Mouse (Mus musculus) hematopoietic stem cell, adult 5-6 weeks (primary cell): ENCODE results near the gene Psme1. TPM values are rescaled to one million over a fixed set of nuclear protein-coding genes. Genes with fewer than 3 reads are reported as not detected.

Experiments
- ATAC-seq, 2 experiments: fragments of 125-278 bp in 1 of 2; replicated peaks in 1 of 2; 2 replicates each; pipeline ENCODE4 v1.8.0; 2016 to 2017; ENCODE audit warnings: inconsistent platforms in 2 of 2, mild to moderate bottlenecking in 2 of 2, moderate number of reproducible peaks in 2 of 2, low read depth in 1 of 2, moderate TSS enrichment in 1 of 2; ENCODE audit not compliant: low FRiP score in 2 of 2, poor library complexity in 2 of 2, severe bottlenecking in 2 of 2, insufficient read depth in 1 of 2, low TSS enrichment in 1 of 2
- total RNA-seq: library from RNA; stranded (forward); fragments of 172-1452, 232-1000 nt; gene quantifications from 2 replicates; pipeline ENCODE4 v1.2.3, GENCODE M21; 2017

Gene Psme1
- total RNA-seq = 367 and 390 TPM in 2 replicates

- ATAC-seq = peak; percentile 86 to 92
These were observed at the start of gene Psme1 for GRCm38 (mm10) chr14:55577871-55578667. Psme1 (plus strand) TSS chr14:55578123.

GRCm38 (mm10) chr14:55536116-55536745 is 41.7 kb upstream of the Psme1 start:
- ATAC-seq = peak; percentile 29 to 33; a peak in 2 of 4 replicates

GRCm38 (mm10) chr14:55540067-55540786 is 37.7 kb upstream of the Psme1 start, which contains the start of gene Pck2:
Pck2 (plus strand) TSS chr14:55540266.
- peak; percentile 93 to 97 for ATAC-seq

- peak in 1 of 2 experiments; percentile 29; a peak in 1 of 4 replicates for ATAC-seq
These were observed 37.1 kb upstream of the Psme1 start for GRCm38 (mm10) chr14:55540787-55541321.

- no peak for ATAC-seq
These were observed 35.7 kb upstream of the Psme1 start for GRCm38 (mm10) chr14:55542268-55542667.

GRCm38 (mm10) chr14:55544334-55544733 is 33.6 kb upstream of the Psme1 start:
- no peak for ATAC-seq

GRCm38 (mm10) chr14:55550191-55550590 is 27.7 kb upstream of the Psme1 start:
- ATAC-seq = no peak

GRCm38 (mm10) chr14:55551347-55551746 is 26.6 kb upstream of the Psme1 start:
- ATAC-seq = no peak

- ATAC-seq = no peak
These were observed 26.1 kb upstream of the Psme1 start for GRCm38 (mm10) chr14:55551794-55552193.

- ATAC-seq = no peak
These were observed 23.3 kb upstream of the Psme1 start for GRCm38 (mm10) chr14:55554635-55555034.

GRCm38 (mm10) chr14:55555788-55556187 is 22.1 kb upstream of the Psme1 start:
- no peak for ATAC-seq

GRCm38 (mm10) chr14:55557003-55557402 is 20.9 kb upstream of the Psme1 start:
- peak; percentile 28 to 40 for ATAC-seq

- ATAC-seq = no peak
These were observed 20.3 kb upstream of the Psme1 start for GRCm38 (mm10) chr14:55557587-55557986.

- ATAC-seq = no peak
These were observed 19.0 kb upstream of the Psme1 start for GRCm38 (mm10) chr14:55558740-55559448.

- ATAC-seq = peak; percentile 59 to 72
These were observed 18.1 kb upstream of the Psme1 start, which contains the start of gene Dcaf11 for GRCm38 (mm10) chr14:55559799-55560201. Dcaf11 (plus strand) TSS chr14:55560006.

GRCm38 (mm10) chr14:55560202-55561073 is 17.5 kb upstream of the Psme1 start, which contains the start of gene A730061H03Rik:
A730061H03Rik (minus strand) TSS chr14:55560406.
- ATAC-seq = peak; percentile 82 to 86
